Mouse (Mus musculus): ENCODE measurements around the gene Trpm7.

The Trpm7 gene

DNA sequence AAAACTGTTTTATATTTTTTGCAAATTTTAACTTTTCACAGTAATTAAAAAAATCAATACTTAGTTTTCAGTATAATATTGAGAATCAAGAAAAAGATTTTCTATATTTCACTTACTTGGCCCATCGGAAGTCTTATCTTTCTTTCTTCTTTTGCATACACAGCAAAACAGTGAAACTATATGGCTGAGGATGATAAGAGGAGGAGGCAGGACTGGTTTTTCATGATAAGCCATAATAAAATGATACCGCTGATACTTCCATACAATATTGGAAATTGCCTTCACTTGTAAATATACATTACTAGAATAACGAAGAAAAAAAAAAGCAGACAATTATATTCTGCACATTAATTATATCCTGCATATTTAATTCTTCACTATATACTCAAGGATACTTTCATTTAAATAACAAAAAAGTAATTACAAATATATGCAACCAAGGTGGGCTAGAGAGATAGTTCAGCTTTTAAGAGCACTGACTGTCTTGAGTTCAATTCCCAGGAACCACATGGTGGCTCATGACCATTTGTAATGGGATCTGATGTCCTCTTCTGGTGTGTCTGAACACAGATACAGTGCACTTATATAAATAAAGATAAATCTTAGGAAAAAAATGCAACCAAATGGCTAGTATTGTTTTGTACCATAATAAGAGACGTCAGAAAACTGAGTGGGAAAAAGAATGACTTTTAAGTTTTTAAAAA is 59.2 kb downstream of the Trpm7 start:
- DNase-seq (ENCODE audit: low spot score in 2 of 2) = no peak

DNA sequence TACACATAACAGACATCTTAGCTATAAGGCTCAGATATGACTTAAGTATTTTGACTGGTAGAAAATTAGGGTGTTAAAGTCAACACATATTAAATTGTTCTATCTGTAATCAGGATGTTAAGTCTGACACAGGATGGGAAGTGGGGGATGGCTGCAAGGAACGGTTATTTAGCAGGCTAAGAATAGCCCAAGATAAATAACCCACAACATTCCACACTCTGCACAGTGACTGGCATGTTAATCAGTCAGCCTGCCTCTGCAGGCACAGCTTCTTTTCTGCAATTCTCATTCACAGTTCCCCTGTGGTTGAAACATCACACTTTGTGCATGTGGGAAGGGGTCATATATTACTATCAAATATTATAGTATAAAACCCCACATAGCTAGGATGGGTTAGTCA is 60.2 kb downstream of the Trpm7 start:
- DNase-seq (ENCODE audit: low spot score in 2 of 2) = no peak

DNA sequence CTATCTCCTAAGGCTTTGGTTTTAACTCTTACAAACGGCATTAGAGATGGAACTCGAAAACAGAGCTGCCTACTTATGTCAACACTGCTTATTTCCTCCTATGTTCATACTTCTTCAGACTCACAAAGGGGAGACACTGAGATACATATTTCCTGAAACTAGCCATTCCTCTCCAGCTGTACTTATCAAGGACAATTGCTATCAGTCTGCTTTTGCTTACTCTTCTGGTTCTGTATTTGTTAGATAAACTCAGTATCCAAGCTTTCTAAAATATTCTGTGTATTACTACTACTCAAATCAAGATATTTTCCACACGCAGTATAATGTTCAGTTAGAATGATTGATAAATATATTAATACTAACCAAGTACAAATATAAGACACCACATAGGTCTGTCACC is 74.0 kb downstream of the Trpm7 start:
- no peak for DNase-seq (ENCODE audit: low spot score in 2 of 2)

DNA sequence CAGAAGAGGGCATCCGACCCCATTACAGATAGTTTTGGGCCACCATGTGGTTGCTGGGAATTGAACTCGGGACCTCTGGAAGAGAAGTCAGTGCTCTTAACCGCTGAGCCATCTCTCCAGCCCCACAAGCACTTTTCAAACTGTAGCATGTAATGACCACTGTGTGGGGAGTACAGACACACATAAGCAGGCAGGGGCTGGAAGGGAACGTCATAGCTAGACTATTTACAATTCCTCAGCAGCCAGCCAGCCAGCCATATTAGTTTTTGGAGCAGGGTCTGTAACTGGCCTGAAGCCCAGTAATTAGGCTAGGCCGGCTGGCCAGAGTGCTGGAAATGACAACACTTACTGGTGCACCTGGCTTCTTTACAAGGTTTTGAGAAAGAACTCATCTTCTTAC is 77.6 kb downstream of the Trpm7 start:
- DNase-seq (ENCODE audit: low spot score in 2 of 2) = no peak

DNA sequence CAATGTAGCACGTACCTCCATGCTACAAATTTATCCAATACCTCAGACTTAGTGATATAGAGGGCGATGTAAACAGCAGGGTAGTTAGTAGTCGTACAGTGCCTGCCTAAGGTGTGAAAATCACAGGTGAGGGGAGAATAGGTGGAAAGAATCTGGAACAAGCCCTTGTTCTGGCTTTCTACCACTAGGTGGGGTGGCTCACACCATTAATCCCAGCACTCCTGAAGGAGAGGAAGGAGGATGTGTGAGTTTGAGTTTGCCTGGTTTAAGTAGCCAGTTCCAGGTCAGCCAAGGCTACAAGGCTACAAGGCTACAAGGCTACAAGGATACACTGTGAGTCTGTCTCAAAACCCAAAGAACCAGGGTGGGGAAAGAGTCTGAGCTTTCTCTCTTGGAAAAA is 80.3 kb downstream of the Trpm7 start:
- no peak for DNase-seq (ENCODE audit: low spot score in 2 of 2)

DNA sequence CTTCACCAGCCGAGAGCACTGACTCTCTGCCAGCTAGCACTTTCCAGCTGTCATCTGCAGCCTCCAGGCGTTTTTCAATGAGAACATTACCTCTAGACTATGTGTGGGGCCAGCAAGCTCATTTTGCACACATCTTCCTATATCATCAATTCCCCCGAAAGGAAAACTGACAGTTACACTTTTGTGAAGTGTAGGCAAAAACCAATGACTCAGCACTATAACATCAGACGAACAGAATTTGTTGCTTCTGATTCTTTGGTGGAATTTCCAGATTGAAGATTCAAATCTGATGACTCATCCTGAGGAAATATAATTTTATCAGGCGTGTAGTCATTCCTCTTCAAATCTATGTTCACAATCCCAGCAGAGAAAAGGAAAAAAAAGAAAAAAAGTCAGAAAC is 83.4 kb downstream of the Trpm7 start:
- DNase-seq (ENCODE audit: low spot score in 2 of 2) = no peak

DNA sequence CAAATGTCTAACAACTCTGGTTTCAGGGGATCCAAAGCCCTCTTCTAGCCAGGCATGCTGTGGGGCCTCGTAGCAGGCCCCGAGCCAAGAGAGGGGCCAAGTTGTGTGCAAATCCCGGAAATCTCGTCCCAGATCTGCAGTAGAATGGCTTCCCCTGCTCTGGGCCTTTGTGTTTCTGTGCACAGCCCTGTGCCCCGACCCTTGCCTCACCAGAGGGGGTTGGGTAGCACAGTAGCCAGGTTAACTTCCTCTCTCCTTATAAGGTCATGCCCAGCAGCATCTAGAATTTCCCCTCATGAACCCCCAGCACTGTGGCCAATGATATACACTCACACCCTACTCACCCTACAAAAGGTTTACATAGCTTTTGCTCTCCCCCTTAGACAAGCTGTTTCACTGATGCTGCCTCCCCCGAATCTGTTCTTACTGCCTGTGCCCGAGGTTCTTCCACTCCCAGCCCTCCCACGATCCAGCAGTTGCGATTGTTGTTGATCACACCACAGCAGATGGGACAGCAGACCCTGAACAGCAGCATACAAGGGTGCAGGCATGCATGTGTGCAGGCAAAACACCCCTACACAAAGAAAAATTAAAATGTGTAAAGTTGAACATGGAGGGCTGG is 88.2 kb downstream of the Trpm7 start:
- no peak for DNase-seq (ENCODE audit: low spot score in 2 of 2)

DNA sequence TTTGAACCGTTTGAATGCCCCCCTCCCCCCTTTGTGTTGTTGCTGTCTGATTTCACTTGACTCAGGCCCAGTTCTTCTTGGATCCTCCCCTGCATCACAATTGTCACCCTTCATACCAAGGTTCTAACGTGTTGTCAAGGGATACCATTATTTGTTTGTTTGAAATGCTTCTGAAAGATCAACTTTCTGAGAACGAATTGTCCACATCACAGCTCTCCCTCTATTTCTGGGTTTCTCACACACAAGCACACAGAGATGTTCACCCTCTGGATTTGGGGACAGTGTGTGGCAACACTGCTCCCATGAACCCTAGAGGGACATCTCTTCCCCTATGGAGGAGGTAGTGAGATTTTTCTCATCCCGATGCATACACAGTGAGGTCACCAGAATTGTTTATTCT is 92.7 kb downstream of the Trpm7 start, which contains the start of gene Usp50:
Gene Usp50, minus strand, starts transcription at position 101 of the 400 bp plus-strand sequence.
- no peak for DNase-seq (ENCODE audit: low spot score in 2 of 2)

DNA sequence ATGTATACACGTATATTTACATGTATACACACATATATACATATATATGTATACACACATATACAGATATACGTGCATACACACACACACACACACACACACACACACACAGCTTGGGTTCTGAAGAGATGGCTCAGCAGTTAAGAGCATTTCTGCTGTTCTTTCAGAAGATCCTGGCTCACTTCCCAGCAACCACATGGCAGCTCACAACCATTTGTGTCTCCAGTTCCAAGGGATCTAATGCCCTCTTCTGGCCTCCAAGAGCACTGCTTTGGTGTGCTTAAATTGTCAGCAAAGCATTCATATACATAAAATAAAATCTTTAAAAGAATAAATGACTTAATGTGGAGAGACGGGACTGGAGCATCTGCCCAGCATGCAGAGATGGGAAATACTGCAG is 93.6 kb downstream of the Trpm7 start:
- no peak for DNase-seq (ENCODE audit: low spot score in 2 of 2)

DNA sequence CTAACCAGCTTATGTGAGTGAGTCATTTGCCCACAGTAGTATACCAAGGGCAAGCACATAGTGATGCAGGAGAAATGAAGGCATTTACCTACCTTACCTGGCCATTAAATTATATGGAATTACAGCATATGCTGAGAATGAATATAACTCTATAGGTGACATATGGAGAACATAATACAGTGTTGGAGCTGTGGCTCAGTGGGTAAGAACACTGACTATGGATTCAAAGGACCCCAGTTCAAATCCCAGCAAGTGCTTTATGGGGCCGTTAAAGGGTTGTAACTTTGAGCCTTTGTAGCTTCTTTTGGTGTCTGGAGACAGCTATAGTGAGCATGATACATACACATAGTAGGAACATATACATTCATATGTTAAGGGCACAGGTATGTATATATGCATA is 94.6 kb downstream of the Trpm7 start:
- no peak for DNase-seq (ENCODE audit: low spot score in 2 of 2)

DNA sequence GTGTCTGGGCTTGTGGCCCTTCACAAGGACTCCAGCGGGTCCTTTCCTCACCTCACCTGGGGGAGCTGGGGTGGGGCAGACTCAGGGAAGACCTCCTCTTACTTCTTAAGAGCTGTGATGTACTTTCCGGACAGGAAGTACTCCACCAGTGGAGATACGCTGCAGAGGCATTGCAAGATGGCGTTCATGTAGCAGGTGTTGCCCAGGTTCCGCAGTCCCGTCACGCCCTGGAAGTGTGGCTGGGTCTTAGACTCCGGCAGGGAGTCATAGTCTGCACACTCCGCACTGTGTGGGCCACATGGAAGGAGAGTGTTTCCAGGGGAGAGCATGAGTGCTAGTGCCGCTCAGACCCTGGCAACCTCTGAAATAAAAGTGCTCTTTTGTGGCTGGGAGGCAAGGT is 95.7 kb downstream of the Trpm7 start:
- no peak for DNase-seq (ENCODE audit: low spot score in 2 of 2)

DNA sequence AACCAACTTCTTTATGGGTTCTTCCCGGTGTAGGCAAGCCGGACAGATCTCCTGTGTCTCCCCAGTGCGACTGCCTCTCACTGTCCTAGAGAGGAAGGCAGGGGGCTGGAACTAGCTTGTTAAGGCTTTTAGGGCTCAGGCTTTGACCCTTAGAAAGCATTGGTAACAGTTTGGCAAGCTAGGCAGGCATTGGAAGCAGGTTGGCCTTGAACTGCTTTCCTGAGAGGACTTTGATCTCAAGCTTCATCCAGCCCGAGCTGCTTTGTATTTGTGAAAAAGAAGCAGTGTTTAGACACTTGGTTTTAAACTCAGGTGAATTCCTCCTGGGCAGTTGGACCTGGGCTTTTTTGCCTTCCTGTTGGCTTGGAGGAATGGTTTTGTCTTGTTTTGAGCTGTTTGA is 97.2 kb downstream of the Trpm7 start:
- no peak for DNase-seq (ENCODE audit: low spot score in 2 of 2)

DNA sequence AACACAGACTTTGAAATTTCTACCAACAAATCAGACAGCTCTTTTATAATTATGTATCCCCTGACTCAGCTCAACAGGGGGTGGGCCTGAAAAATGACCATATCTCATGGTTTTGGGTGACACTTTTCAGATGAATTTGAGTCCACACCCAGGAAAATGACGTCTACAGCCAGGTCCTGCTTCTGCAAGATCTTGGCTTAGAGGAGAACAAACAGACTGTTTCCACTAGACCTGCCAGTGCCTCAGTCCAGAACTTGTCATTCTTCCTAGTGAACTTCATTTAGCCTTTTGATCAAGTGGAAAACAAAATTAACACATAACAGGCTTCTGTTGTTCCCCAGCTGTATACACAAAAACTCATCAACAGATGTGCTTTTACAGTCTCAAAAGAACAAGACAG is 99.6 kb downstream of the Trpm7 start:
- no peak for DNase-seq (ENCODE audit: low spot score in 2 of 2)

DNA sequence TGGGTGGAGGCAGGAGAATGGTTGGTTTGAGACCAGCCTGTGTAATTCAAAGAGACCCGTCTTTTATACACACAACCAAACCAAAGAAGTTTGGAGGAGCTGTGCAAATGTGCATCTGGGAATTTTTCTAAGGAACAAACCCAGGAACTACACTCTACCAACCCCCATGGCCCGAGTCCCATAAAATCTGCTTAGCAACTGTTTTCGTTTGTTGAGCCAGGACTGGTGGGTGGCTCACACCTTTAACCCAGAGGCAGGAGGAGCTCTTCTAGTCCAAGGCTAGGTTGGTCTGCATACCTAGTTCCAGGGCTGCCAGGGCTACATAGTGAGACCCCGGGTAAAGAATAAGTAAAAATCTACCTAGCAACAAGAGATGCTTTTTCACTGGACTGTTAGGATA is 100.1 kb downstream of the Trpm7 start:
- no peak for DNase-seq (ENCODE audit: low spot score in 2 of 2)

DNA sequence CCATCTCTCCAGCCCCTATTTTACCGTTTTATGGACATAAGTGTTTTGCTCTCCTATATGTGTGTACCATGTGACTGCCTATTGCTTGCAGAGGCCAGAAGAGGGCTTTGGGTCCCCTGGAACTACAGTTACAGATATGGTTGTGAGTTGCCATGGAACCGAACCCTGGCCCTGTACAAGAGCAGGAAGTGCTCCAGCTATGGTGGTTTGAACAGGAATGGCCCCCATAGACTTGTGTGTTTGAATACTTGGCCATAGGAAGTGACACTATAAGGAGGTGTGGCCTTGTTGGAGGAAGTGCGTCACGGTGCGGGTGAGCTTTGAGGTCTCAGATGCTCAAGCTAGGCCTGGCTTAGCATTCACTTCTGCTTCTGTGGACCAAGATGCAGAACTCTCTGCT is 103.8 kb downstream of the Trpm7 start:
- DNase-seq (ENCODE audit: low spot score in 2 of 2) = no peak

DNA sequence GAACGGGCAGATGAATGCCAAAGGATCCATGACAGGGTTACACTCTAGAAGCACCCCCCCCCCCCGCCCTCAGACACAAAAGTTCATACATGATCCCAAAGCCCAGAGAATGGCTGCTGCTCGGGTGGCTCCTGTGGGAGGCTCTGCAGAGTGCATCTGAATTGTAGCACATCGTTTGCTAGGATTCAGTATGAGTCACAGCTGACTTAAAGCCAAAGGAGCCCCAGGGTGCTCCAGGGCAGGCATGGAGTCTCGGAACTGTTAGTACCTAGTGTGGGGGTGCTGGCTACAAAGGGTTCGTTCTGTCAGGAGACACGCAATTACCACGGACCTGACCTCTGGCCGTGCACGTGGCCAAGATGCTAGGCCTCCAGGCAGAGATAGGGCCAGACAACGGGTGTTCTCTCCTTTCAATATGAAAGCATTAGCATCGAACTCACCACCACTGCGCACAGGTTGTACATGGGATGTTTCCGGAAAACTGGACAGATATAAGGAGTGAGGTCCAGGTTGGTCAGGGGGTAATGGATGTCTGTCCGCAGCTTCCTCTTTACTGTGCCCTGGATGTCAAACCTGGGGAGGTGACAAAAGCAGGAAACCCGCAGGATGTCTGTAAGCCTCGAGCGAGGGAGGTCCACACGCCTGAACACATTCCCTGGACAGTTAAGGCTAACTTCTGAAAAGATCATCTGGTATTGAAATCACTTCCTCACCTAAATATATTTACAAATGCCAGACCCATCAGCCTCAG is 106.4 kb downstream of the Trpm7 start:
- DNase-seq (ENCODE audit: low spot score in 2 of 2) = no peak

DNA sequence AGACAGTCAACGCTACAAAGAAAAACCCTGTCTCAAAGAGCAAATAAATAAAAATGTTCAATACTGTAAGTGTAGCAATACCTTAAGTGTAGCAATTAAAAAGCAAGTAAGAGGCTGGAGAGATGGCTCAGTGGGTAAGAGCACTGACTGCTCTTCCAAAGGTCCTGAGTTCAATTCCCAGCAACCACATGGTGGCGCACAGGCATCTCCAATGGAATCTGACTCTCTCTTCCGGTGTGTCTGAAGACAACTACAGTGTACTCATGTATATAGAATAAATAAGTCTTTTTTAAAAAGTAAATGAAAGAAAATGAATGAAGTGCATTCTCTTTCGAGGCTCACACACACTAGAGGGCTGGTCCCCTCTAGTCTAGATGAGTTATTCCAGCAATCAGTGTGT is 107.8 kb downstream of the Trpm7 start:
- DNase-seq (ENCODE audit: low spot score in 2 of 2) = no peak

DNA sequence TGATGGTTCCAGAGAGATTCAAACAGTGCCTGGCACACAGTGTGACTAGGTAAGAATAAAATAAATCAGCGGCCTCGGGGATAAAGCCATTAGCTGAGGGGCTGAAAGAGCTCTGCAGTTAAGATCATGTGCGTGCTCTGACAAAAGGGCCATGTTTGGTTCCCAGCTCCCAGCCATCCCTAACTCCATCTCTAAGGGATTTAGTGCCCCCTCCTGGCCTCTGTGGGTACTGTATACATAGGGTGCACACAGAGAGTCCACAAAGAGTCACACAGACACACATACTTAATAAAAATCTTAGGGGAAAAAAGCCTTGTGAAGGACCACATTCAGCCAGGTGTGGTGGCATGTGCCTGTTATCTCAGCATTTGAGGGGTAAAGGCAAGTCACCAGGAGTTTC is 108.4 kb downstream of the Trpm7 start:
- DNase-seq (ENCODE audit: low spot score in 2 of 2) = no peak

DNA sequence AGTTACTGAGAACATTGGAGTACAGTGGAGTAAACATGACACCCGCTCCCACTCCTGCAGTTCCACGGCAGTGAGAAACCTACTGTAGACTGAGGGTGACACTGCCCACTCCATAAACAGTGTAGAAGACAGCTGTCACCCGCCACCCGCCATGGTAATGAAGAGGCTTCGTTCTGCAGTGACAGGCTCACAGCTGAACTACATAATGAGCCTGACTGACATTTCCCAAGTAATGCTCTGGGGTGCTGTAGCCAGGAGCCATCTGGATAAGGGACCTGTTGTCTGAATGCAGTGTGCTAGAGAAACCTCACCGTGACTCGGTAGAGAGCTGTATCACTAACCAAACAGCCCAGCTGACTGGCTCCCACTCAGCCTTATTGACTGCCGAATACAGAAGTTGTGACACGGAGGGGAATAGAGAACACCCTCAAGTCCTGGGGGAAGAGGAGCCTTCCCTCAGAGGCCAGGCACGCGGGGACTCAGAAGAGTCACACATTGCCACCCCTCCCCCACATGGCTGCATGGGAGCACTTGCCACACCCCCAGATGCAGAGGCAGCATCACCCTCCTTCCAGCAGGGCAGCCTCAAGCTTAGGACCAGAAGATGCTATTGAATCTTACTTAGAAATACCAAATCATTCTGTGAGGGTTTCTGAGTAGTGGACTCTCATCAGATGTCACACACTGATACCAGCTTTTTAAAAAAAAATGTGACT is 110.0 kb downstream of the Trpm7 start:
- no peak for DNase-seq (ENCODE audit: low spot score in 2 of 2)

DNA sequence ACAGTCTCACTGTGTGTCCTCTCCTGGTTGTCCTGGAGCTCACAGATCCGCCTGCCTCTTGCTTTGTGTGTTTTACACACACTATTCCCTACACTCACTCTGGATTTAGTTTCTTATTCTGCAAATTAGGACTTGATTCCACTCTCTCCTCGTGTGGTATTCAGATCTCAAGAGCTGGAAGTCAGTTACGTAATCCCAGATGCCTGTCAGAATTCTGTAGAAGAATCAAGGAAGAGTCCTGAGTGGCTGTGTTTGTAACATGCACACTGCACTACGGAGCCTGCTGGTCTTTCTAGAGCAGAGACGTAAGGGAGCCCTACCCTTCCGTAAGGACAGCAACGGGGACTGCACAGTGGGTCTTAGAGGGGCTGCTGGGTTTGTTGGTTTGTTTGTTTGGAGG is 116.7 kb downstream of the Trpm7 start:
- no peak for DNase-seq (ENCODE audit: low spot score in 2 of 2)

DNA sequence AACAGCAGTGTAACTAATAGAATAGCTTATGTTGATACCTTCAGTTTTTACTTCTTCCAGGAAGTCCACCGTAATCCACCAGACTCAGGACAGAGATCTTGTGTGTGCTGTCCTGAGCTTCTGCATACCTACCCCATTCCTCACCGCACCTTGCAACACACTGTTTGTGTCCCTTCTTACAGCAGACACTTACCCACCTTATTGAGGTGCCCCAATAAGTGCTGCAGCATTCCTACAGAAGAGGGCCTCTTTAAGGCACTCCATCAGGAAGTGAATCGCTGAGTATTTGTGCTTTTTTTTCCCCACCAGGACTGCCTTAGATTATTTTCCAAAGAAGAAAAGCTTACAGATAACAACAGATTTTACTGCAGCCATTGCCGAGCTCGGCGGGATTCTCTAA is 120.4 kb downstream of the Trpm7 start:
- DNase-seq (ENCODE audit: low spot score in 2 of 2) = no peak

DNA sequence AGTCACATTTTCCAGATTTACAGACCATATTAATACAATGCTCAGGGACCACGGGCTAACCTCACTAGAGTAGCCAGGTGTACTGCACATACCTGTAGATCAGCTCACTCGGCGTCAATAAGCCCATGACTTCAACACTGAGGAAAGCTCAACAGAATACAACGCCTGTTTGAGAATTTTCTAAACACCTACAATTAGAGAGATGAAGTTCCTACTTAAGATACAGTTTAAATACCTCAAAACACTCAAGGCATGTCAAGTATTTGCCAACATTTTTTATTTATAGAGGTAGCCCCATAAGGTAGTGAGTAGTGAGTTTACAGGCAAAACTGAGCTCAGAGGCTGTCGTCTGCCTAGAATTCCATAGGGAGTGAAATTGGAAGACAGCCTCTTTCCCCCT is 132.6 kb downstream of the Trpm7 start:
- no peak for DNase-seq (ENCODE audit: low spot score in 2 of 2)
